Mouse (Mus musculus) spleen, adult 2 months (tissue): Measurements from ENCODE around the gene Patl1.

Experiments
- CTCF ChIP-seq: fragments of 200-500 bp; IDR thresholded peaks from 2 replicates; pipeline ENCODE4 v1.5.1; 2011; ENCODE audit warnings: mild to moderate bottlenecking, inconsistent platforms; ENCODE audit not compliant: insufficient read depth, insufficient read length, insufficient replicate concordance; ENCODE audit errors: extremely low read depth
- POLR2A ChIP-seq: fragments of 200-500 bp; IDR thresholded peaks from 2 replicates; pipeline ENCODE4 v1.6.1; 2011; ENCODE audit warnings: low read depth, low read length, inconsistent platforms

DNA sequence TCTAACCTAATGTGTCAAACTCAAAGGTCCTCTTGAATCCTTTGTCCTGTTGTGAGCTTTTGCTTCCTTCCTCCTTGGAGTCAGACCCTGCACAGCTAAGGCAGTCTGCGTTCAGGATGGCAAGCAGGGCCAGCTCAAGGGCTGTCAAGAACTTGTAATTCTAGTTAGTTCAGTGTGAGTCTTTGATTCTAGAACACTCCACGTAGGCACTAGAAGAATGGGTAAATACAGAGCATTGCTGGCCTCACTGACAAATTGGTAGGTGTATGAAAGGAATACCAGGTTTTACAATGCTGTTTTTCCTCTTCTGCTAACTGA, 62.0 kb downstream of the Patl1 start:
- TF ChIP-seq POLR2A (no peak), CTCF (no peak)
